Mouse (Mus musculus): ENCODE measurements at regions not wholly inside any gene's neighbourhood (a gene's known extent, or its start where the extent isn't known, plus 50 kb on each side); places are given as distances from the start of the nearest gene placed in this dataset.
A peak's percentile ranks its signal among the peaks of the same experiment; 100 is the strongest.
"Not testable (repeated sequence)": the region's sequence is repeated elsewhere in the genome, so short reads cannot be mapped to it uniquely, and the experiment has no call there.

- no peak for DNase-seq (ENCODE audit: low read depth, low spot score)
Measured at GRCm38 (mm10) chr13:60471602-60472001, 130.1 kb upstream of the Dapk1 start.

- no peak for DNase-seq (ENCODE audit: low read depth, low spot score)
Measured at GRCm38 (mm10) chr13:60476366-60476765, 125.4 kb upstream of the Dapk1 start.

GRCm38 (mm10) chr13:60478301-60478700, 123.4 kb upstream of the Dapk1 start:
- no peak for DNase-seq (ENCODE audit: low read depth, low spot score)

- peak; percentile 65 for DNase-seq (ENCODE audit: low read depth, low spot score)
Measured at GRCm38 (mm10) chr13:60479043-60479861, 122.5 kb upstream of the Dapk1 start.

GRCm38 (mm10) chr13:60479862-60480730, 121.7 kb upstream of the Dapk1 start:
- DNase-seq (ENCODE audit: low read depth, low spot score) = no peak

GRCm38 (mm10) chr13:60480731-60481431, 120.9 kb upstream of the Dapk1 start:
- DNase-seq (ENCODE audit: low read depth, low spot score) = peak; percentile 49

GRCm38 (mm10) chr13:60481451-60481850, 120.3 kb upstream of the Dapk1 start:
- not testable (repeated sequence) for DNase-seq (ENCODE audit: low read depth, low spot score)

GRCm38 (mm10) chr13:60481946-60482345, 119.8 kb upstream of the Dapk1 start:
- no peak for DNase-seq (ENCODE audit: low read depth, low spot score)

- no peak for DNase-seq (ENCODE audit: low read depth, low spot score)
Measured at GRCm38 (mm10) chr13:60486105-60486504, 115.6 kb upstream of the Dapk1 start.

- DNase-seq (ENCODE audit: low read depth, low spot score) = no peak
Measured at GRCm38 (mm10) chr13:60486871-60487270, 114.9 kb upstream of the Dapk1 start.

GRCm38 (mm10) chr13:60488131-60488883, 113.4 kb upstream of the Dapk1 start:
- DNase-seq (ENCODE audit: low read depth, low spot score) = no peak

GRCm38 (mm10) chr13:60488884-60489265, 112.9 kb upstream of the Dapk1 start:
- DNase-seq (ENCODE audit: low read depth, low spot score) = no peak

GRCm38 (mm10) chr13:60491948-60492464, 109.7 kb upstream of the Dapk1 start:
- DNase-seq (ENCODE audit: low read depth, low spot score) = no peak

- no peak for DNase-seq (ENCODE audit: low read depth, low spot score)
Measured at GRCm38 (mm10) chr13:60493836-60494235, 107.9 kb upstream of the Dapk1 start.

- peak; percentile 79 for DNase-seq (ENCODE audit: low read depth, low spot score)
Measured at GRCm38 (mm10) chr13:60497714-60498400, 103.9 kb upstream of the Dapk1 start.

GRCm38 (mm10) chr13:60504196-60504595, 97.6 kb upstream of the Dapk1 start:
- DNase-seq (ENCODE audit: low read depth, low spot score) = no peak

- no peak for DNase-seq (ENCODE audit: low read depth, low spot score)
Measured at GRCm38 (mm10) chr13:60507611-60508010, 94.1 kb upstream of the Dapk1 start.

GRCm38 (mm10) chr13:60508054-60508453, 93.7 kb upstream of the Dapk1 start:
- no peak for DNase-seq (ENCODE audit: low read depth, low spot score)

GRCm38 (mm10) chr13:60508856-60509255, 92.9 kb upstream of the Dapk1 start:
- DNase-seq (ENCODE audit: low read depth, low spot score) = no peak

- DNase-seq (ENCODE audit: low read depth, low spot score) = no peak
Measured at GRCm38 (mm10) chr13:60511101-60511500, 90.6 kb upstream of the Dapk1 start.

Measured in mesoderm, embryonic 11.5 days (tissue).